8 mouse cellular contexts compared by ENCODE assay signal in the genomic region with DNA sequence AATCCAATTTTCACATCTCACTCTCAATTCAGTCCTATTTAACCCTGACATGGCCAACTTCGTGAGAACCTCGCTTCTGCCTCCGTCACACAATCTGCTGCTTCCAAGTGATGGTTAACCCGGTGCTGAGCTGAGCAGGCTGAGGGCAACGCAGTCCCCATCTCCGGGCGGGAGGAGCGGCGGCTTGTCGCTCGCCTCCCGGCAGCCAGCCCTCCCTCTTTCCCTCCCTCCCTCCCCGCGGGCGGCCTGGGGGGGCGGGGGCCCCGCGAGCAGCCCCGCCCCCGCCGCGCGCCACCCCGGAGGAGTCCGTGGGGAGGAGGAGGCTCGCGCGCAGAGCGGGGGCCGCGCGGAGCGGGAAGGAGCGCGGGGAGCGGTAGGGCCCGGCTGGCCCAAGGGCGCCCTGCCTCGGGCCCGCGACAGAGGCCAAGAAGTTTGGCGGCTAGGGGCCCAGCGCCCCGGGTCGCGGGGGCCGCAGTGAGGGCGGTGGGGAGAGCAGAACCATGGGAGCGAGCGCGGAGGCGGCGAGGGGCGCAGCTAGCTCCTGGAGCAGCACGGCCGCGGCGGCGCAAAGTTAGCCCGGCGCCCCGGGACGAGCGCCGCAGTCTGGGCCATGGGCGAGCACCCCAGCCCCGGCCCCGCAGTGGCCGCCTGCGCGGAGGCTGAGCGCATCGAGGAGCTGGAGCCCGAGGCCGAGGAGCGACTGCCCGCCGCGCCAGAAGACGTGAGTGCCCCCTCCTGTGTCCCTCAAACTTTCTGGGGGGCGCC. TPM values are rescaled to one million over a fixed set of nuclear protein-coding genes. Genes with fewer than 3 reads are reported as not detected.
DNase-seq lines count a peak whose midpoint lies in the region; ATAC-seq lines count a peak whose summit lies in the region.

A gene (plus strand): TSS at position 362 of the 765 bp plus-strand sequence.

- H3K27ac ChIP-seq in embryonic facial prominence, embryonic 13.5 days: peak within 1 kb of the TSS; percentile 7; the same call in 1 of the 2 replicates
- 0 out of 2 replicates have a peak within 1 kb of the TSS, but pooled peaks have one; percentile 5 for H3K27ac ChIP-seq in heart, embryonic 13.5 days (replicated peaks)
- H3K27ac ChIP-seq in kidney, embryonic 16.5 days (ENCODE audit: low read length): no peak within 1 kb of the TSS
- H3K27ac ChIP-seq in liver, embryonic 11.5 days (ENCODE audit: low read depth, low read length): no peak within 1 kb of the TSS
- peak within 1 kb of the TSS; percentile 88 for H3K27ac ChIP-seq in neural tube, embryonic 11.5 days (ENCODE audit: low read depth, low read length)

- peaks cover 33% of the 10 kb centered on the region for H3K9me3 ChIP-seq in megakaryocyte, embryonic 14.5 days
- no peaks in the 10 kb centered on the region for H3K9me3 ChIP-seq in embryonic facial prominence, embryonic 13.5 days
- H3K9me3 ChIP-seq in heart, embryonic 13.5 days: 0 out of 2 replicates have a peak, but pooled peaks cover 2% of the 10 kb centered on the region
- no peaks in the 10 kb centered on the region for H3K9me3 ChIP-seq in kidney, embryonic 16.5 days (ENCODE audit: low read length)
- no peaks in the 10 kb centered on the region for H3K9me3 ChIP-seq in liver, embryonic 11.5 days (ENCODE audit: control insufficient read depth, low read length)
- no peaks in the 10 kb centered on the region for H3K9me3 ChIP-seq in neural tube, embryonic 11.5 days (ENCODE audit: control insufficient read depth, low read length)

- peak within 1 kb of the TSS; percentile 78 for H3K9ac ChIP-seq in embryonic facial prominence, embryonic 13.5 days
- peak within 1 kb of the TSS; percentile 80 for H3K9ac ChIP-seq in heart, embryonic 13.5 days
- H3K9ac ChIP-seq in kidney, embryonic 16.5 days (replicated peaks; ENCODE audit: low read length): peak within 1 kb of the TSS; percentile 74
- no peak within 1 kb of the TSS for H3K9ac ChIP-seq in liver, embryonic 11.5 days (ENCODE audit: low read depth, low read length)
- peak within 1 kb of the TSS; percentile 86 for H3K9ac ChIP-seq in neural tube, embryonic 11.5 days (ENCODE audit: low read length)

- 0% methylated on average over 51 of the region's 81 CpGs for WGBS in embryonic facial prominence, embryonic 13.5 days
- WGBS in heart, embryonic 13.5 days: under 1% methylated on average over 62 of the region's 81 CpGs
- under 1% methylated on average over 49 of the region's 81 CpGs for WGBS in kidney, embryonic 16.5 days
- under 1% methylated on average over 72 of the region's 81 CpGs for WGBS in liver, embryonic 11.5 days
- under 1% methylated on average over 47 of the region's 81 CpGs for WGBS in neural tube, embryonic 11.5 days

- no peak for ATAC-seq in megakaryocyte, adult 5-6 weeks (ENCODE audit: poor library complexity, severe bottlenecking)
- peak; percentile 40; the same call in 1 of the 2 replicates for ATAC-seq in embryonic facial prominence, embryonic 13.5 days (ENCODE audit: insufficient number of reproducible peaks, insufficient read depth, low FRiP score, low TSS enrichment, low read depth)
- no peak for ATAC-seq in heart, embryonic 13.5 days (ENCODE audit: extremely low read depth, insufficient number of reproducible peaks, low FRiP score, low TSS enrichment)
- peak; percentile 58 for ATAC-seq in kidney, embryonic 16.5 days (ENCODE audit: low FRiP score, low TSS enrichment)
- ATAC-seq in liver, embryonic 11.5 days (replicated peaks; ENCODE audit: low FRiP score): peak; percentile 43
- peak; percentile 56 for ATAC-seq in neural tube, embryonic 11.5 days (ENCODE audit: insufficient read depth, low FRiP score, low TSS enrichment)

- H3K4me3 ChIP-seq in megakaryocyte, embryonic 14.5 days (replicated peaks): peak within 1 kb of the TSS; percentile 89
- peak within 1 kb of the TSS; percentile 75 for H3K4me3 ChIP-seq in embryonic facial prominence, embryonic 13.5 days
- H3K4me3 ChIP-seq in heart, embryonic 13.5 days: peak within 1 kb of the TSS; percentile 70
- peak within 1 kb of the TSS; percentile 66 for H3K4me3 ChIP-seq in kidney, embryonic 16.5 days (ENCODE audit: low read length)
- H3K4me3 ChIP-seq in liver, embryonic 11.5 days (ENCODE audit: low read depth, low read length): peak within 1 kb of the TSS; percentile 54
- peak within 1 kb of the TSS; percentile 85 for H3K4me3 ChIP-seq in neural tube, embryonic 11.5 days (ENCODE audit: low read depth, low read length)

- peaks cover 35% of the 10 kb centered on the region for H3K4me1 ChIP-seq in megakaryocyte, embryonic 14.5 days
- peaks cover 34% of the 10 kb centered on the region for H3K4me1 ChIP-seq in embryonic facial prominence, embryonic 13.5 days
- peaks cover 40% of the 10 kb centered on the region for H3K4me1 ChIP-seq in heart, embryonic 13.5 days
- peaks cover 23% of the 10 kb centered on the region for H3K4me1 ChIP-seq in kidney, embryonic 16.5 days (ENCODE audit: insufficient read depth, low read length)
- 0 out of 2 replicates have a peak, but pooled peaks cover 2% of the 10 kb centered on the region for H3K4me1 ChIP-seq in liver, embryonic 11.5 days (replicated peaks; ENCODE audit: control insufficient read depth, insufficient read depth, low read length)
- H3K4me1 ChIP-seq in neural tube, embryonic 11.5 days (ENCODE audit: control insufficient read depth, insufficient read depth, low read length): peaks cover 8% of the 10 kb centered on the region; the same call in 1 of the 2 replicates

- peak within 1 kb of the TSS; percentile 99 for H3K4me2 ChIP-seq in embryonic facial prominence, embryonic 13.5 days
- H3K4me2 ChIP-seq in heart, embryonic 13.5 days: peak within 1 kb of the TSS; percentile 100
- peak within 1 kb of the TSS; percentile 100 for H3K4me2 ChIP-seq in kidney, embryonic 16.5 days (replicated peaks; ENCODE audit: low read depth, low read length)
- H3K4me2 ChIP-seq in liver, embryonic 11.5 days: peak within 1 kb of the TSS; percentile 76
- H3K4me2 ChIP-seq in neural tube, embryonic 11.5 days (ENCODE audit: low read depth): peak within 1 kb of the TSS; percentile 87

- DNase-seq in liver, embryonic 11.5 days (ENCODE audit: low spot score): peak; percentile 41
- peak; percentile 77 for DNase-seq in neural tube, embryonic 11.5 days (ENCODE audit: low spot score)
- DNase-seq in testis, postnatal 14 days (ENCODE audit: low spot score): peak; percentile 24

- H3K36me3 ChIP-seq in megakaryocyte, embryonic 14.5 days (replicated peaks; ENCODE audit: low read length): no peaks in the 10 kb centered on the region
- H3K36me3 ChIP-seq in embryonic facial prominence, embryonic 13.5 days: no peaks in the 10 kb centered on the region
- no peaks in the 10 kb centered on the region for H3K36me3 ChIP-seq in heart, embryonic 13.5 days
- no peaks in the 10 kb centered on the region for H3K36me3 ChIP-seq in kidney, embryonic 16.5 days (ENCODE audit: insufficient read depth, low read length)
- no peaks in the 10 kb centered on the region for H3K36me3 ChIP-seq in liver, embryonic 11.5 days (ENCODE audit: control insufficient read depth, insufficient read depth, low read length)
- H3K36me3 ChIP-seq in neural tube, embryonic 11.5 days (ENCODE audit: control insufficient read depth, insufficient read depth, low read length): no peaks in the 10 kb centered on the region

- peaks cover 91% of the 10 kb centered on the region for H3K27me3 ChIP-seq in megakaryocyte, embryonic 14.5 days (replicated peaks)
- peaks cover 66% of the 10 kb centered on the region for H3K27me3 ChIP-seq in embryonic facial prominence, embryonic 13.5 days
- H3K27me3 ChIP-seq in heart, embryonic 13.5 days (replicated peaks): peaks cover 80% of the 10 kb centered on the region
- H3K27me3 ChIP-seq in kidney, embryonic 16.5 days (ENCODE audit: insufficient read depth, low read length): peaks cover 34% of the 10 kb centered on the region
- peaks cover 66% of the 10 kb centered on the region for H3K27me3 ChIP-seq in liver, embryonic 11.5 days (replicated peaks; ENCODE audit: control insufficient read depth, insufficient read depth, low read length)
- no peaks in the 10 kb centered on the region for H3K27me3 ChIP-seq in neural tube, embryonic 11.5 days (ENCODE audit: control insufficient read depth, insufficient read depth, low read length)

RNA-seq across cellular contexts. Expression of the gene that starts here (rescaled TPM):
- 3.2 and 5.6 TPM in 2 replicates for polyA plus RNA-seq in megakaryocyte, embryonic 14.5 days (2012; ENCODE audit: insufficient read depth, low replicate concordance)
- total RNA-seq in megakaryocyte, adult 5-6 weeks (2015): 0.11 and 1.5 TPM in 2 replicates
- 0.11 TPM in 1 of 2 replicates, not detected in the other for total RNA-seq in megakaryocyte, adult 5-6 weeks (2017)
- polyA plus RNA-seq in embryonic facial prominence, embryonic 13.5 days (2015; fragmentation: Nextera tagmentation; extraction: Ambion mirVana): 6.1 and 6.6 TPM in 2 replicates
- 0.71 and 0.79 TPM in 2 replicates for polyA plus RNA-seq in heart, embryonic 13.5 days (2015; fragmentation: Nextera tagmentation; extraction: Ambion mirVana)
- 2.4 TPM in 2 replicates for polyA plus RNA-seq in kidney, embryonic 16.5 days (2015; fragmentation: Nextera tagmentation; extraction: Ambion mirVana)
- polyA plus RNA-seq in liver, embryonic 11.5 days (2014; fragmentation: Nextera tagmentation; extraction: Ambion mirVana): 0.29 and 0.60 TPM in 2 replicates
- 33.5 and 42.7 TPM in 2 replicates for polyA plus RNA-seq in neural tube, embryonic 11.5 days (2014; fragmentation: Nextera tagmentation; extraction: Ambion mirVana)

Comparison
In these comparisons a context has a peak if more than half of its experiments do, and no peak if none do; other contexts are left out.
1. Peak in DNase-seq, ATAC-seq, H3K4me3 ChIP-seq and H3K4me2 ChIP-seq in liver, embryonic 11.5 days; RNA of the gene not detected or under 1 TPM.
2. ATAC-seq: peak in embryonic facial prominence, embryonic 13.5 days (single experiment), kidney, embryonic 16.5 days (single experiment) and neural tube, embryonic 11.5 days (single experiment); none in megakaryocyte, adult 5-6 weeks (single experiment) and heart, embryonic 13.5 days (single experiment).
3. H3K27ac ChIP-seq: peak in embryonic facial prominence, embryonic 13.5 days (single experiment), heart, embryonic 13.5 days (single experiment) and neural tube, embryonic 11.5 days (single experiment); none in kidney, embryonic 16.5 days (single experiment) and liver, embryonic 11.5 days (single experiment).
4. DNase-seq: peak in every context shown above with its lines; median percentile 77 in neural tube, embryonic 11.5 days; 41 in liver, embryonic 11.5 days; 24 in testis, postnatal 14 days.
5. Peak in every context shown above with its lines, with median percentiles within 50 percentile points of each other: H3K4me3 ChIP-seq and H3K4me2 ChIP-seq.